Mouse (Mus musculus): ENCODE data around the gene Lrrtm4. TPM values are rescaled to one million over a fixed set of nuclear protein-coding genes. Genes with fewer than 3 reads are reported as not detected.

Gene Lrrtm4
- total and polyA plus RNA-seq, 2 experiments from 2014 or later, result 18.5 to 34.3 TPM

DNA sequence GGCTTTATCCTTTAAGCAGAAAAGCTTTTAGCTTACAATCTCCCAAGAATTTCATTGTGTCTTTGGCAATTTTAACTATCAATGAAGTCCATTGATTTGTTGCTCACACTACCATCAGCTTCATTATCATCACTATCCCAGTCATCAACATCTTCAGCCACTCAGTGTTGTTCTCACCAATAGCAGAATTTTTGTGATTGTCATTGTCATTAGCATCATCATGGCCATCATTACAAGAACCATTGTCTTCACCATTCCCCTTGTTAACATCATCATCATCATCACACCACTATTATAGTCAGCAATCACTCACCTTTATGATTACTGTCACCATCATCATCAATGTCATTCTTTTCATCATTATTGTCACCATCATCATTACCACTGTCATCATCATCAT is 344.9 kb downstream of the Lrrtm4 start:
- no peaks in the 10 kb centered on the region for H3K4me1 ChIP-seq (ENCODE audit: insufficient read depth, low read length)
- H3K9me3 ChIP-seq (ENCODE audit: low read length), result no peaks in the 10 kb centered on the region
- TF ChIP-seq CTCF (IDR thresholded peaks at IDR 0.05; ENCODE audit: low read depth), result no peak
- H3K27me3 ChIP-seq (ENCODE audit: insufficient read depth, low read length), result no peaks in the 10 kb centered on the region
- H3K9ac ChIP-seq (replicated peaks; ENCODE audit: low read length), result no peak overlapping the region
- no peak for ATAC-seq
- no peak for DNase-seq (ENCODE audit: low spot score)
- no peak overlapping the region for H3K4me3 ChIP-seq (ENCODE audit: low read length)
- no peaks in the 10 kb centered on the region for H3K36me3 ChIP-seq (ENCODE audit: insufficient read depth, low read length)
- H3K27ac ChIP-seq, result no peak overlapping the region
- H3K4me2 ChIP-seq (ENCODE audit: low read depth, low read length), result no peak overlapping the region

DNA sequence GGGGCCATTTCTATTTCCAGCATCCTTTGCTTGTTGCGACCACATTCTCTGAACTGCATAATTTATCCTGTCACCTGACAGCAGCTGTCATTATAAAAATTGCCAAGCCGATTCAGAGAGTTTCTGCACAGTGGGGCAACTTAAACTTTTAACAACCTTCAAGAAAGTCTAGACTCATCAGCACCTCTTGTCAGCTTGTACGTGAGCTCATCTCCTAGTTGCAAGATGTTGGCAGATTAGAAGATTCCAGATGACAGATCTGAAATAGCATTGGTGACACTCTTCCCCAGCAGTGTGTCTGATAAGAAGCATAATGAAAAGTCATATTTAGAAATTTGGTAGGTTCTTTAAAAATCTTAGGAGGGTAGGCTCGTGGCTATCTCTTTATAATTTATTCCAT is 347.9 kb downstream of the Lrrtm4 start:
- H3K4me2 ChIP-seq (ENCODE audit: low read depth, low read length), result no peak overlapping the region
- no peaks in the 10 kb centered on the region for H3K27me3 ChIP-seq (ENCODE audit: insufficient read depth, low read length)
- H3K36me3 ChIP-seq (ENCODE audit: insufficient read depth, low read length), result no peaks in the 10 kb centered on the region
- TF ChIP-seq CTCF (IDR thresholded peaks at IDR 0.05; ENCODE audit: low read depth), result no peak
- no peak for DNase-seq (ENCODE audit: low spot score)
- no peaks in the 10 kb centered on the region for H3K4me1 ChIP-seq (ENCODE audit: insufficient read depth, low read length)
- no peak for ATAC-seq
- H3K4me3 ChIP-seq (ENCODE audit: low read length), result no peak overlapping the region
- no peak overlapping the region for H3K9ac ChIP-seq (replicated peaks; ENCODE audit: low read length)
- no peaks in the 10 kb centered on the region for H3K9me3 ChIP-seq (ENCODE audit: low read length)
- no peak overlapping the region for H3K27ac ChIP-seq
- 79% methylated on average over 4 of the region's 4 CpGs for WGBS

DNA sequence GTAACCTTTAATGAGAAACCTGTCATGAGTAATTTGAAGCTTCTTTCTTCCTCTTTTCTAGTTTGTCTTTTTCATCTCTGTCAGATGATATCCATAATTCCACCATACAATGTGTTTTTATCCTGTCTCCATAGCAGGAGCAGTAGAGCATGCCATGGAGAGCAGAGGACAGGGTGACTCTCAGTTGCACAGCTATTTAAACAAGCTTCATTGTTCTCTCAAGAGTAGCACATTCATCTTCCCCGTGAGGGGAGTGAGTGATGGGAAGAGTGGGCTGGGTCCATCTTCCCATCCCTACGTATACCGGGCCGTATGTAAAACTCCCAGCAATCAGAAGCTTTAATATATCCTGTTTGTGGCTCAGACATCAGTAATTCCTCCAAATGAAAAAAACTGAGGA is 370.9 kb downstream of the Lrrtm4 start:
- no peaks in the 10 kb centered on the region for H3K9me3 ChIP-seq (ENCODE audit: low read length)
- 22% methylated on average over 4 of the region's 4 CpGs for WGBS
- H3K4me3 ChIP-seq (ENCODE audit: low read length), result no peak overlapping the region
- no peaks in the 10 kb centered on the region for H3K36me3 ChIP-seq (ENCODE audit: insufficient read depth, low read length)
- DNase-seq (ENCODE audit: low spot score), result no peak
- H3K27me3 ChIP-seq (ENCODE audit: insufficient read depth, low read length), result no peaks in the 10 kb centered on the region
- ATAC-seq, result no peak
- no peak overlapping the region for H3K9ac ChIP-seq (replicated peaks; ENCODE audit: low read length)
- no peak for TF ChIP-seq CTCF (IDR thresholded peaks at IDR 0.05; ENCODE audit: low read depth)
- H3K4me2 ChIP-seq (ENCODE audit: low read depth, low read length), result no peak overlapping the region
- no peaks in the 10 kb centered on the region for H3K4me1 ChIP-seq (ENCODE audit: insufficient read depth, low read length)
- H3K27ac ChIP-seq, result no peak overlapping the region

DNA sequence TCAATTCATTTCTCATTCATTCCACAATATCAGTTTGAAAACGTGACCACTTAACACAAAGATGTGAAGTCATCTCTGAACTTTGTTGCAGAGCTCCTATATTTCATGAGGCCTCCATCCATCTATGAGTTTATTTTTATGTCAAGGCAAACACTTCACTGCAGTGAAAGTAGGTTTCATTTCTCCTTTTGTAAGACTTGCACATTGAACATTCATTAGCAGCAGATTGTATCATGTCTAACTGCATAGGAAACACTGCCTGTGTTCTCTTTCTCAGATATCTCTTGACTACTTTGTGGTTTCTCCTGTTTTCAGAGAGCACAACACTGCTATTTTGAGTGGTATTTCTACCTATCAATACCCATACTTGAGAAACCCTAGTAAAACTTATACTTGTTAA is 388.1 kb downstream of the Lrrtm4 start:
- 87% methylated on average over 1 of the region's 1 CpGs for WGBS
- H3K27me3 ChIP-seq (ENCODE audit: insufficient read depth, low read length), result no peaks in the 10 kb centered on the region
- no peak overlapping the region for H3K4me2 ChIP-seq (ENCODE audit: low read depth, low read length)
- no peaks in the 10 kb centered on the region for H3K36me3 ChIP-seq (ENCODE audit: insufficient read depth, low read length)
- no peaks in the 10 kb centered on the region for H3K4me1 ChIP-seq (ENCODE audit: insufficient read depth, low read length)
- ATAC-seq (no peak), DNase-seq (ENCODE audit: low spot score) (no peak)
- no peak for TF ChIP-seq CTCF (IDR thresholded peaks at IDR 0.05; ENCODE audit: low read depth)
- no peaks in the 10 kb centered on the region for H3K9me3 ChIP-seq (ENCODE audit: low read length)
- H3K9ac ChIP-seq (replicated peaks; ENCODE audit: low read length), result no peak overlapping the region
- H3K4me3 ChIP-seq (ENCODE audit: low read length), result no peak overlapping the region
- H3K27ac ChIP-seq, result no peak overlapping the region

DNA sequence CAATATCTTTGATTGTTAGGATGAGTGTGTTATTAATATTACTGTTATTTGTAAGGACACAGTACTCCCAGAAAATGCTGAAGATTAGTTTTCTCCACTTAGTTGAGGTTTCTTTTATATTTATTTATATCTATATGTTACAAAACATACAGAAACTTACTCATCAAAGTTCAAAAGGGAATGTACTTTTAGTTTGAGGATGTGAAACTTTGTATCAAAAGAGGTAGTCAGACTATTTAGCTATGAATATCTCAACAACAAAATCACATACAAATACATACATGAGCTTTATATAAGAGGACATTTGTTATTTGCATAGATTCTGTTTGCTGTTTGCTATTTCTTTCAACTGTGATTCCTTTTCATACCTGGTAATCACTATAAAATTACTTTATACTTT is 421.5 kb downstream of the Lrrtm4 start:
- Histone ChIP-seq H3K9me3 (ENCODE audit: low read length) (no peaks in the 10 kb centered on the region), H3K27ac (no peak overlapping the region), H3K4me3 (ENCODE audit: low read length) (no peak overlapping the region), H3K36me3 (ENCODE audit: insufficient read depth, low read length) (no peaks in the 10 kb centered on the region), H3K27me3 (ENCODE audit: insufficient read depth, low read length) (no peaks in the 10 kb centered on the region), H3K4me2 (ENCODE audit: low read depth, low read length) (no peak overlapping the region), H3K9ac (replicated peaks; ENCODE audit: low read length) (no peak overlapping the region), H3K4me1 (ENCODE audit: insufficient read depth, low read length) (no peaks in the 10 kb centered on the region)
- ATAC-seq, result no peak
- TF ChIP-seq CTCF (IDR thresholded peaks at IDR 0.05; ENCODE audit: low read depth), result no peak
- no peak for DNase-seq (ENCODE audit: low spot score)

DNA sequence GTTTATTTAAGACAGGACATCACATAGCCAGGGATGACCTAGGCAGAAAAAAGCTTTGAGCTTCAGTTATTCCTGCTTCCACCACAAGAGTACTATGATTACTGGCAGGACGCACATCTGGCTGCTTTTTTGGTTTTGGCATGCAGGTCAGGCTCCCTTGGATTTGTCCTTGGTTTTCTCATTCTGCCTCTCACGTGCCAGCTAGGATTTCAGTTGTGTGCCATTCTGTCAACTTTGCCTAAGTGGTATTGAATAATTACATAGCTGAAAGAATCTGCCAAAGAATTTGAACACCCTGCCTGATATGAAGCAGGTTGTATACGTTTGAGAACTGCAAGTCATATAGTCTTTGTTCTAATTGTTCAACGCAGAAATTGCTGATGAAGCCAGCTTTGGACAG is 451.9 kb downstream of the Lrrtm4 start:
- Histone ChIP-seq H3K9ac (replicated peaks; ENCODE audit: low read length) (no peak overlapping the region), H3K4me1 (ENCODE audit: insufficient read depth, low read length) (no peaks in the 10 kb centered on the region), H3K4me3 (ENCODE audit: low read length) (no peak overlapping the region), H3K9me3 (ENCODE audit: low read length) (no peaks in the 10 kb centered on the region), H3K4me2 (ENCODE audit: low read depth, low read length) (no peak overlapping the region), H3K36me3 (ENCODE audit: insufficient read depth, low read length) (no peaks in the 10 kb centered on the region), H3K27me3 (ENCODE audit: insufficient read depth, low read length) (no peaks in the 10 kb centered on the region), H3K27ac (no peak overlapping the region)
- WGBS, result 63% methylated on average over 4 of the region's 4 CpGs
- no peak for TF ChIP-seq CTCF (IDR thresholded peaks at IDR 0.05; ENCODE audit: low read depth)
- ATAC-seq, result no peak
- no peak for DNase-seq (ENCODE audit: low spot score)

DNA sequence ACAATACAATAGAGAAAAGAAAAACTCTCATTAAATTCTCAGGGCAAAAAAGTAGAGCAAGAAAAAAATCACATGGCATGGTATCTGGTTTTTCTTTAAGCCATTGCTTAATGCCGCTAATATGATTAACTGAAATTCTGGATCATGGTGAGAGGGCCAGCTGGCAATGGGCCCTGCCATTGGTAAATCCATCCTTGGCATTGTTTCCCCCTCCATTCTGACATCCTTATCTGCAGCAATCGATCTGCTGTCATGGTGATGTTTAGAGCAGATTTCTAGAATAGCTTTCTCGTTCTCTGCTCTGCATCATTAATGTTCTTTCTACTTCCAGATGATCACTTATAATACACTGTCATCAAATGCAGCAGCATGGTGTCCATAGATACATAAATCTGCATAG is 457.5 kb downstream of the Lrrtm4 start:
- Histone ChIP-seq H3K9ac (replicated peaks; ENCODE audit: low read length) (no peak overlapping the region), H3K9me3 (ENCODE audit: low read length) (no peaks in the 10 kb centered on the region), H3K27me3 (ENCODE audit: insufficient read depth, low read length) (no peaks in the 10 kb centered on the region), H3K4me1 (ENCODE audit: insufficient read depth, low read length) (no peaks in the 10 kb centered on the region), H3K4me3 (ENCODE audit: low read length) (no peak overlapping the region), H3K27ac (no peak overlapping the region; the same call in 1 of the 2 replicates), H3K36me3 (ENCODE audit: insufficient read depth, low read length) (no peaks in the 10 kb centered on the region), H3K4me2 (ENCODE audit: low read depth, low read length) (no peak overlapping the region)
- no peak for ATAC-seq
- 40% methylated on average over 3 of the region's 3 CpGs for WGBS
- no peak for TF ChIP-seq CTCF (IDR thresholded peaks at IDR 0.05; ENCODE audit: low read depth)
- DNase-seq (ENCODE audit: low spot score), result peak; percentile 42

All from hindbrain, postnatal 0 days (tissue).